Mouse (Mus musculus) liver, postnatal 0 days (tissue): ENCODE results near the gene Cep295. TPM values are rescaled to one million over a fixed set of nuclear protein-coding genes. Genes with fewer than 3 reads are reported as not detected.

Source experiments
- ATAC-seq: fragments of 200-750 bp; cut with Nextera tagmentation; 2 replicates; pipeline ENCODE4 v1.8.0; 2017; ENCODE audit warnings: mild to moderate bottlenecking, moderate library complexity
- DNase-seq: peaks from one replicate; pipeline ENCODE4 v3.0.0-alpha.2; 2016
- H3K27ac ChIP-seq: fragments of 300-500 bp; sonication (generic); 2 replicates; pipeline ENCODE4 v1.5.1; 2014; ENCODE audit warnings: antibody characterized with exemption, moderate library complexity, mild to moderate bottlenecking, low read depth
- H3K27me3 ChIP-seq: fragments of 300-500 bp; sonication (generic); 2 replicates; pipeline ENCODE4 v1.6.1; 2014; ENCODE audit warnings: low read length, control low read depth, mixed read lengths; ENCODE audit not compliant: insufficient read depth
- H3K36me3 ChIP-seq: fragments of 300-500 bp; sonication (generic); replicated peaks from 2 replicates; pipeline ENCODE4 v1.6.1; 2014; ENCODE audit warnings: mild to moderate bottlenecking, control low read depth, low read length, moderate library complexity, mixed read lengths; ENCODE audit not compliant: insufficient read depth
- H3K4me1 ChIP-seq: fragments of 300-500 bp; sonication (generic); 2 replicates; pipeline ENCODE4 v1.6.1; 2014; ENCODE audit warnings: antibody characterized with exemption, mild to moderate bottlenecking, control low read depth; ENCODE audit not compliant: insufficient read depth
- H3K4me2 ChIP-seq: fragments of 300-500 bp; sonication (generic); 2 replicates; pipeline ENCODE4 v1.6.1; 2014; ENCODE audit warnings: low read depth, mild to moderate bottlenecking, low read length, moderate library complexity, mixed read lengths
- H3K4me3 ChIP-seq: fragments of 300-500 bp; sonication (generic); 2 replicates; pipeline ENCODE4 v1.5.1; 2014; ENCODE audit warnings: low read depth, low read length
- H3K9ac ChIP-seq: fragments of 300-500 bp; sonication (generic); replicated peaks from 2 replicates; pipeline ENCODE4 v1.6.1; 2014; ENCODE audit warnings: mild to moderate bottlenecking, moderate library complexity
- H3K9me3 ChIP-seq: fragments of 300-500 bp; sonication (generic); 2 replicates; pipeline ENCODE4 v1.6.1; 2016; ENCODE audit warnings: mild to moderate bottlenecking, control low read depth, low read length, mixed read lengths
- CTCF ChIP-seq: sonication (generic); IDR thresholded peaks from 2 replicates; pipeline ENCODE4 v1.5.1; 2016; ENCODE audit warnings: antibody characterized with exemption, low read depth
- EP300 ChIP-seq: IDR thresholded peaks from 2 replicates; pipeline ENCODE4 v1.6.1; 2016; ENCODE audit warnings: antibody characterized with exemption, low read depth, mild to moderate bottlenecking
- whole genome bisulfite sequencing: fragments of 180-500 bp; shearing (Covaris S2); extraction: QIAGEN DNeasy Blood & Tissue Kit; methylation state at CpG from one replicate; pipeline ENCODE4 v1.1.7; 2014; ENCODE audit not compliant: insufficient replicate concordance; 5-methylcytosine and 5-hydroxymethylcytosine counted together
- polyA plus RNA-seq: library from polyadenylated mRNA; unstranded; fragments of >200 nt; fragmentation: Nextera tagmentation; extraction: Ambion mirVana; gene quantifications from 2 replicates; pipeline ENCODE4 v1.2.1, GENCODE M21; 2015

Cep295 gene
- polyA plus RNA-seq, 1 experiment from 2014 or later: 4.8 TPM

DNA sequence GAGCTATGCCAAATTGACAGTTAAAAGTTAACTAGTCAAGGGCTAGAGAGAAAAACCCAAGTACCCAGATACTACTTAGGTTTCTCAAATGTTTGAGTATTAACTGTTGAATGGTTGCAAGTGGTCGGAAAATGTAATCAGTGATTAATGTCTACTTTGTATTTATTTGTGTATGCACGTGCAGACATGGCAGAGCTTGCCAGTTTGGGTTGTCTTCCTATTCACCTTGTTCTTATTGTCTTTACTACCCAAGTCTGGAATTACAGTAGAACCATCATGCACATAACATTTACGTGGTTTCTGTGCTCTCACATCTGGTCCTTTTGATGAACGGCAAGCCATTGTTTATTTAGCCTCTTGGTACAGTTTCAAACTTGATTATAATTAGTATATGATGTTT, 48.2 kb downstream of the Cep295 start:
- TF ChIP-seq CTCF (no peak), EP300 (no peak)
- Histone ChIP-seq H3K36me3 (peaks cover 54% of the 10 kb centered on the region), H3K9me3 (no peaks in the 10 kb centered on the region), H3K27ac (no peak overlapping the region), H3K27me3 (no peaks in the 10 kb centered on the region), H3K4me1 (peaks cover 15% of the 10 kb centered on the region), H3K4me2 (peak overlapping the region; percentile 22), H3K4me3 (no peak overlapping the region), H3K9ac (no peak overlapping the region)
- ATAC-seq (no peak), DNase-seq (no peak)
- WGBS: 55% methylated on average over 4 of the region's 4 CpGs

DNA sequence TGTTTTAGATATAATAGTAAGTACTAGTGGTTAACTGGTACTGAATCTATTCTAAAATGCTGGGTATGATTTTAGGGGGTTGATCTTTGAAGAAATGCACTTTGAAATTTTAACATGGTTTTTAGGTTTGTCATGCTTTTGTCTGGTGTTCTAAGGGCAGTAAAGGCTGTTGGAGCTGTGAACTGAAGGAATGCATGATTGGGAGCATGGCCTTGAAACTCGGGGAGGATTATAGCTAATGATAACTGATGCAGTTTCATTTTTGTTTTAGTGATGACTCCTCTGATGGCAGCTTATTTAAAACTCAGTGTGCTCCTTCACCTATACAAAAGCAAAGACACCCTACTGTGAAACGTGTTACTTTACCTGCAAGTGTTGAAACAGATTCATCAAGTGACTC, 49.3 kb downstream of the Cep295 start:
- Histone ChIP-seq H3K27ac (no peak overlapping the region), H3K36me3 (peaks cover 43% of the 10 kb centered on the region), H3K27me3 (no peaks in the 10 kb centered on the region), H3K4me1 (peaks cover 15% of the 10 kb centered on the region), H3K9ac (no peak overlapping the region), H3K4me2 (peak overlapping the region; percentile 93), H3K9me3 (no peaks in the 10 kb centered on the region), H3K4me3 (0 out of 2 replicates have a peak overlapping the region, but pooled peaks have one; percentile 82)
- 41% methylated on average over 2 of the region's 2 CpGs for WGBS
- DNase-seq (no peak), ATAC-seq (no peak)
- no peak for TF ChIP-seq EP300
- TF ChIP-seq CTCF: no peak

DNA sequence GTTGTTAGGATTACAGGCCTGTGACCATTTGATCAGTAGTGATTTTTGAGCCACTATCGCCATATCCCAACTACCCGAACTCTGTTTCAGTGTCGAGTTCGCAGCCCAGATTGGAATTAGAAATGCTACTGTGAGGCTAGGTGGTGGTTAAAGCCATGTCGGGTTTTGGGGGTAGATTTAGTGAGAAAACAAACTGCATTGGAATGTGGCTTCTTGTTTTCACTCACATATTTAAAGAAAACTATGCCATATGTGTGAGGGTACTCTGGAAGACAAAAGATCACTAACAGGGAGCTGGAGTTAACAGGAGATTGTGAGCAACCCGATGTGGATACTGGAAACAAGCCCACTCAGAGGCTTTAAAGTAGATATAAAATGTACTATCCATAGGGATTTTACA, 50.3 kb downstream of the Cep295 start:
- Histone ChIP-seq H3K27me3 (no peaks in the 10 kb centered on the region), H3K27ac (no peak overlapping the region), H3K4me2 (peak overlapping the region; percentile 93), H3K36me3 (peaks cover 36% of the 10 kb centered on the region), H3K9me3 (no peaks in the 10 kb centered on the region), H3K9ac (peak overlapping the region; percentile 92), H3K4me3 (peak overlapping the region; percentile 82), H3K4me1 (peaks cover 15% of the 10 kb centered on the region)
- TF ChIP-seq CTCF (no peak), EP300 (no peak)
- 4% methylated on average over 6 of the region's 6 CpGs for WGBS
- DNase-seq (no peak), ATAC-seq (no peak)

DNA sequence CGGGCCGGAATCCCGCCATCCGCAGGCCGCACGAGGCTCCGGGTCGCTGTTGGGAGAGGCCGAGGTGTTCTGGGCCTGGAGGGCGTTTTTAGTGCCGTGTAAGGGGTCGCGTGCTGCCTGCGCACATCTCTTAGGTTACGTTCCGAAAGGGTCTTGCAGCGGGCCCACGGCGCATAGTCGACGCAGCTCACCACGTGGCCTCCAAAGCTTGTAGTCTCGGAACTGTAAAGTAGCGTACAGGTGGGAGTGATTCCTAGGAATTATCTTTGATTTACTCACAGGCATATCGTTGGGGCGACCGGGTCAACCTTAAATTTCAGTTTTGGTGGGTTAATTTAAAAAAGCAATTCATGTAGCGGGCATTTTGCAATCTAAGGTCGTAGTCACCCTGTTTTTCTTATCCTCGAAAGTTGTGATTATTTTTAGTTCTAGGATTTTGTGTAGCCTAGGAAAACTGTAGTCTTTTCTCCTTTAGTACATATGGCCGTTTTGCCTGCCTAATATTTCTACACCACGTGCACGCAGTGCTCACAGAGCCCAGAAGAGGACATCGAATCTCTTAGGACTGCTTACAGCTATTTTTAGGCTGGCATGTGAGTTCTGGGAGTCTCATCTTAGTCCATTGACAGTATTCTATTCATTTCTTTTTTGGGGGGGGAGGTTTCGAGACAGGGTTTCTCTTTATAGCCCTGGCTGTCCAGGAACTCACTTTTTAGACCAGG, 51.0 kb downstream of the Cep295 start, which contains the start of gene 4931406C07Rik:
Gene 4931406C07Rik (minus strand): TSS at position 51 of the 722 bp plus-strand sequence.
- peaks cover 16% of the 10 kb centered on the region for H3K4me1 ChIP-seq
- H3K4me2 ChIP-seq: peak within 1 kb of the TSS; percentile 93
- H3K36me3 ChIP-seq: peaks cover 31% of the 10 kb centered on the region
- peak within 1 kb of the TSS; percentile 94 for H3K27ac ChIP-seq
- no peak for DNase-seq
- under 1% methylated on average over 35 of the region's 35 CpGs for WGBS
- peak within 1 kb of the TSS; percentile 92 for H3K9ac ChIP-seq
- no peaks in the 10 kb centered on the region for H3K9me3 ChIP-seq
- no peaks in the 10 kb centered on the region for H3K27me3 ChIP-seq
- H3K4me3 ChIP-seq: peak within 1 kb of the TSS; percentile 82
- TF ChIP-seq EP300 (no peak; the same call in 1 of the 2 replicates), CTCF (no peak)
- ATAC-seq: no peak; the same call in 1 of the 2 replicates

DNA sequence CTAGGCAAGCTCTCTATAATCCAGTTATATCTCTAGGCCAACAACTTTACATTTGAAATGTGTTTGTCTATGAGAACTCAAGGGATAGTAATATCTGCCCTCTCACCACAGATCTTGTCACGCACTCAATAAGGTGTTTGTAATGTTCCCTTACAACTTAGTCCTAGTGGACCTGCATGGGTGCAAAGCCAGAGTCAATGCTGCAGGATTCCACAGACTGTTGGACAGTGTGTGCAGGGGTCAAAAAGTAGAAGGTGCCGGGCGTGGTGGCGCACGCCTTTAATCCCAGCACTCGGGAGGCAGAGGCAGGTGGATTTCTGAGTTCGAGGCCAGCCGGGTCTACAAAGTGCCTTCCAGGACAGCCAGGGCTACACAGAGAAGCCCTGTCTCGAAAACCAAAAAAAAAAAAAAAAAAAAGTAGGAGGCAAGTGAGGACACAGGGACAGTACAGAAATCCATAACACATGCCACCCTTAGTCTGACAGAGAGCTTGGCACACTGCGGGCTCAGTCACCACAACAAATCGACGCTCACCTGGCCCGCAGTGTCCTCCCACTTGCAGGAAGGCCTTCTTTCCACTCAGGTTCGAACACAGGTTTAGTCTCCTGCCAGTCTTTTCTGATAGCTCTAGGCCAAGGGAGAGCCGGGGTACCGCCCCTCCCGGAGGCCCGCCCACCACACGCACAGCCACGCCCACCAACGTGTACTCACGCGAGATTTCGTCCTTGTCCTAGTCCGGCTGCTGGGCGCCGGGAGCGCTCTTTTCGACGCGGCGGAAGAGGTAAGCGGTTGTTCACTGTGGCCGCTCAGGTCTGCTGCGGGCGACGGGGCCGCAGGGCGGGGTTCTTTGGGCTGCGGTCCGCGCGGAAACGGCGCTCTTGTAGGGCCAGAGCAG, 51.8 kb downstream of the Cep295 start, which contains the start of gene Taf1d:
Gene Taf1d (plus strand): TSS at position 712 of the 895 bp plus-strand sequence.
- peak; percentile 99 for DNase-seq
- 8% methylated on average over 43 of the region's 45 CpGs for WGBS
- Histone ChIP-seq H3K4me2 (peak within 1 kb of the TSS; percentile 93), H3K4me3 (peak within 1 kb of the TSS; percentile 82), H3K9ac (peak within 1 kb of the TSS; percentile 92), H3K9me3 (no peaks in the 10 kb centered on the region), H3K27ac (peak within 1 kb of the TSS; percentile 94), H3K4me1 (peaks cover 20% of the 10 kb centered on the region), H3K36me3 (peaks cover 28% of the 10 kb centered on the region), H3K27me3 (no peaks in the 10 kb centered on the region)
- TF ChIP-seq EP300 (peak; percentile 67), CTCF (no peak)
- peak; percentile 94 for ATAC-seq

DNA sequence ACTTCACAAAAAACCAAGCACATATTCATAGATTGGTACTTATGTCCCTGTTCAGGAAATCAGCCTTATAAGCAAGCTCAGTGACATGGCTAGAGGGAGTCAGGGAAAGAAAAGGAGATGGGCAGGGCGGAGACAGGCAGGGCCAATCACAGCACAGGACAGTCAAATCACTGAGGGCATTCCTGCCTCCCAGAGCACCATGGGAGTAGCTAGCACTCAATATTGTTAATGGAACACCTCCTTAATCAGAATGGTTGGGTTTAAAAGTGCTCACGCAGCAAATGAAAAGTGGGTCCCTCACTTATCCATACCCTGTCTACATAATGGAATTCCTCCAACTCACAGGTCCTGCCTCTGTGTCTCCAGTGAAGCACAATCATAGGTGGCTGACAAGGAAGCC, 54.7 kb downstream of the Cep295 start:
- H3K4me2 ChIP-seq: no peak overlapping the region
- no peak overlapping the region for H3K4me3 ChIP-seq
- whole genome bisulfite sequencing: 78% methylated on average over 2 of the region's 2 CpGs
- no peaks in the 10 kb centered on the region for H3K9me3 ChIP-seq
- H3K36me3 ChIP-seq: 0 out of 2 replicates have a peak, but pooled peaks cover 2% of the 10 kb centered on the region
- ATAC-seq: no peak
- no peak overlapping the region for H3K9ac ChIP-seq
- TF ChIP-seq CTCF (no peak), EP300 (no peak)
- no peak for DNase-seq
- peaks cover 14% of the 10 kb centered on the region for H3K4me1 ChIP-seq
- no peaks in the 10 kb centered on the region for H3K27me3 ChIP-seq
- H3K27ac ChIP-seq: no peak overlapping the region
